Mouse (Mus musculus) C2C12 (cell line): ENCODE data around the gene Pdilt. TPM values are rescaled to one million over a fixed set of nuclear protein-coding genes. Genes with fewer than 3 reads are reported as not detected.
A peak's percentile ranks its signal among the peaks of the same experiment; 100 is the strongest.

Experiments used
- H3K27me3 ChIP-seq: one replicate; pipeline ENCODE4 v1.6.1; 2011; ENCODE audit not compliant: control insufficient read depth, insufficient read depth, insufficient read length
- H3K36me3 ChIP-seq: one replicate; pipeline ENCODE4 v1.6.1; 2011; ENCODE audit not compliant: control insufficient read depth, insufficient read depth
- H3K4me3 ChIP-seq: one replicate; pipeline ENCODE4 v1.5.1; 2011; ENCODE audit warnings: mild to moderate bottlenecking, control low read depth; ENCODE audit not compliant: poor library complexity, insufficient read depth, severe bottlenecking
- H3K79me2 ChIP-seq: one replicate; pipeline ENCODE4 v1.6.1; 2011; ENCODE audit not compliant: control insufficient read depth, insufficient read depth
- H3K79me3 ChIP-seq: one replicate; pipeline ENCODE4 v1.6.1; 2011; ENCODE audit warnings: low read depth, control low read depth
- H3ac ChIP-seq: one replicate; pipeline ENCODE3; 2011; ENCODE audit warnings: low read depth; ENCODE audit not compliant: control insufficient read depth, insufficient read length
- CEBPB ChIP-seq: IDR thresholded peaks from one replicate; pipeline ENCODE4 v1.6.1; 2011; ENCODE audit warnings: low read depth, mild to moderate bottlenecking, control low read depth, moderate library complexity
- CTCF ChIP-seq: IDR thresholded peaks from one replicate; pipeline ENCODE4 v1.5.1; 2011; ENCODE audit not compliant: control insufficient read depth, insufficient read depth, insufficient read length
- FOSL1 ChIP-seq: IDR thresholded peaks from one replicate; pipeline ENCODE4 v1.8.0; 2011; ENCODE audit warnings: mild to moderate bottlenecking, low read length; ENCODE audit not compliant: poor library complexity, insufficient read depth, severe bottlenecking
- MAX ChIP-seq: IDR thresholded peaks from one replicate; pipeline ENCODE4 v1.6.1; 2011; ENCODE audit warnings: mild to moderate bottlenecking, control low read depth
- MYOD1 ChIP-seq: IDR thresholded peaks from one replicate; pipeline ENCODE4 v1.6.1; 2011; ENCODE audit warnings: low read depth; ENCODE audit not compliant: control insufficient read depth, insufficient read length
- MYOG ChIP-seq: IDR thresholded peaks from one replicate; pipeline ENCODE4 v1.6.1; 2011; ENCODE audit not compliant: control insufficient read depth, insufficient read length; ENCODE audit errors: extremely low read depth
- USF1 ChIP-seq: IDR thresholded peaks from one replicate; pipeline ENCODE4 v1.6.1; 2011; ENCODE audit warnings: low read depth, mild to moderate bottlenecking, control low read depth, moderate library complexity
- polyA plus RNA-seq: library from polyadenylated mRNA; unstranded; fragments of >200 nt; fragmentation: generic; extraction: Trizol; gene quantifications from one replicate; pipeline ENCODE4 v1.2.1, GENCODE M21; 2012; ENCODE audit warnings: missing spikeins

Pdilt gene
- polyA plus RNA-seq, 1 experiment = not detected

DNA sequence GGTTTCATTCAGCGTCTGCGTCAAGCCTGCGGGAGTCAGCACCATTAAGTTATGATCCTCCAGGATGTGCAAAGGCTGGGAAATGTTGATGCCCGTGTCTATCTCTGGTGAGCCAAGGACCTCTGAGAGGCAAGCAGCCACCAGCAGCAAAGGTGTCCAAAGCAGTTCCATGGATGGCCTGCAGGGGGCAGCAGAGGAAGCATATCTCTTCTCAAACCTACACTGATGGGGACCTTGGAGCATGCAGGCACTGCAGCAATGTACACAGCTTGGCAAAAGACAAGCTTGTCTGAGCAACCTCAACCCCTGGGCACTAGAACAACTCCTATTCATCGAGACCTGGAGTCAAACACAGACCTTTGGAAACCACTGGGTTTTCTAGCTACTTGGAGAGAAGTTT lies 3.6 kb downstream of the Pdilt start:
- no peak for TF ChIP-seq USF1
- no peak for TF ChIP-seq FOSL1
- TF ChIP-seq CEBPB = no peak
- TF ChIP-seq MYOD1 = no peak
- no peak for TF ChIP-seq MAX
- H3ac ChIP-seq = no peak overlapping the region
- H3K79me3 ChIP-seq = no peaks in the 10 kb centered on the region
- H3K4me3 ChIP-seq = no peak overlapping the region
- H3K79me2 ChIP-seq = no peaks in the 10 kb centered on the region
- no peaks in the 10 kb centered on the region for H3K36me3 ChIP-seq
- H3K27me3 ChIP-seq = no peaks in the 10 kb centered on the region

DNA sequence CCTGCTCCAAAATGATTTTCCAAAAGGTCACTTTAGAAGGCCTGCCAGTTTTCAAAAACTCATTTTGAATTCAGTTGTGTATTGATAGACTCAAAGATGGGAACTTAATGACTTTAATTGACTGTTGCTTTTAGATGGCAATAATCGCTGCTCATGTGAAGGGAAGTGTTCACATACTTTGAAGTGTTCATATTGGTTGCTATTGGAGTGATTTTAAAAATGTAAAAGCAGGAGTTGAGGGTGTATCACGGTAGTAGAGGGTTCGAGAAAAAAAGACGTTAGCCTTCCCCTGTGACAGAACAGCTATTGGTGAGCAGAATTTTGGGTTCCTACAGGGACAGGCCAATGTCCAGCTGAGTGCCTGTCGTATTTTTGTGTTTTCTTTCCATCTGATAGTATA lies 4.1 kb downstream of the Pdilt start, which contains the start of gene Acsm5:
TSS of gene Acsm5 (plus strand) at position 301 of the 400 bp plus-strand sequence.
- no peaks in the 10 kb centered on the region for H3K27me3 ChIP-seq
- no peaks in the 10 kb centered on the region for H3K36me3 ChIP-seq
- H3K79me2 ChIP-seq = no peaks in the 10 kb centered on the region
- H3ac ChIP-seq = no peak within 1 kb of the TSS
- no peak for TF ChIP-seq MYOG
- TF ChIP-seq MAX = no peak
- no peak for TF ChIP-seq FOSL1
- TF ChIP-seq MYOD1 = no peak
- no peak for TF ChIP-seq USF1
- TF ChIP-seq CEBPB = no peak
- TF ChIP-seq CTCF = no peak
- no peaks in the 10 kb centered on the region for H3K79me3 ChIP-seq
- H3K4me3 ChIP-seq = no peak within 1 kb of the TSS

GRCm38 (mm10) chr7:119516272-119516558 lies 7.1 kb downstream of the Pdilt start:
- TF ChIP-seq CEBPB = no peak
- no peak for TF ChIP-seq FOSL1
- no peak for TF ChIP-seq USF1
- TF ChIP-seq MYOD1 = no peak
- no peaks in the 10 kb centered on the region for H3K36me3 ChIP-seq
- H3K79me2 ChIP-seq = no peaks in the 10 kb centered on the region
- no peaks in the 10 kb centered on the region for H3K79me3 ChIP-seq
- no peaks in the 10 kb centered on the region for H3K27me3 ChIP-seq
- no peak overlapping the region for H3ac ChIP-seq
- no peak overlapping the region for H3K4me3 ChIP-seq

DNA sequence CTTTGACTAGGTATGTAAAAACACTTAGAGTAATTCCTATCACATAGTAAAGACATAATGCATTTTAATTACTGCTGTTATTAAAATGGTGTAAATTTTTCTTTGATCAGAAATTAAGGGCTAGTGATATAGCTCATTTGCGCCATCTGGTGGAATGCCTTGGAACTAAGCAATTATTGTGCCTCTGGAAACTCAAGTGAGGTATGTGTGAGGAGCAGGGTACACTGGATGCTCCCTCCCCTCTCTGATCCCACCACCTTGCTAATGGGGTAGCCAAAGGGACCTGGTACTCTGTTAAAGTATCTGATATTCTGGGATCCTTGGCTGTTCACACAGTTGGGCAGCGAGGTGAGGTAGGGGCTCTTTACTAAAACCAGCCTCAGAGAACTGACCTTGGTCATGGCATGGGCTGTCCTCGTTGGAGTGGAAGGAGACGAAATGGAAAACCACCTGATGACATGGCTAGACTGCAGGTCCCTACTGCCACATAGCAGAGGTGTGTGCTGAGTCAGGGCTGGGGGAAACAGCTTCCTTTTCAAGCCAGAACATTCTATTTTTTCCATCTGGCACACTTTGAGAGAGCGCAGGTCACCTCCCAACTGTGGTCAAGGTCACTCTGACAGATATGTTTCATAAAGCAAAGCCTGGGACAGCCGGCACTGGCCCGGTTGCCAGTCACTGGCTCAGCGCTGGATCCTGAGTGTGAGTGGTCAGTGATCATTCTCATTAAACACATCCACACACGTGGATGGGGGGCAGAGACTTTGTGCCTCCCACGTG lies 7.6 kb downstream of the Pdilt start:
- H3K4me3 ChIP-seq = no peak overlapping the region
- H3K79me2 ChIP-seq = no peaks in the 10 kb centered on the region
- H3K27me3 ChIP-seq = no peaks in the 10 kb centered on the region
- H3K36me3 ChIP-seq = no peaks in the 10 kb centered on the region
- peak; percentile 21 for TF ChIP-seq CTCF
- TF ChIP-seq MYOD1 = no peak
- TF ChIP-seq CEBPB = no peak
- no peak overlapping the region for H3ac ChIP-seq
- no peaks in the 10 kb centered on the region for H3K79me3 ChIP-seq

DNA sequence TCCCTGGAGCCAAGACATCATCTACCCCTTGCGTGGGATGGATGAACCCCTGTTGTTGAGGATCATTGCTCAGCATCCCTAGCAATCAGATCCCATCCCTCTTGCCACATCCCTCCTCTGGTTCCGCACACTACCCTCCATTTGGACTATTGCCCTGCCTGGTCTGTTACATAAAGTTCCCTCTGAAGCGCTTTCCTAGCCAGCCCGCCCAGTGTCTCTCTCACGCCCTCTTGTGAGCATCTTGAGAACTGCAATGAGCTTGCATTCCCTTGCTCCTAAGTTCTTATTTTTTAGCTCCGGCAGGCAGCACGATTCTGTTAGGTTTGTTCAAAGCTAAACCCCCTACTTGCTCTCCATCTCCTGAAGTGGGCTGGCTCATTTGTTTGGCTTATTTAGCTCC lies 10.2 kb downstream of the Pdilt start:
- H3K79me2 ChIP-seq = no peaks in the 10 kb centered on the region
- H3ac ChIP-seq = no peak overlapping the region
- no peaks in the 10 kb centered on the region for H3K36me3 ChIP-seq
- H3K4me3 ChIP-seq = no peak overlapping the region
- no peaks in the 10 kb centered on the region for H3K79me3 ChIP-seq
- no peak for TF ChIP-seq FOSL1
- TF ChIP-seq USF1 = no peak
- no peak for TF ChIP-seq MYOG
- no peak for TF ChIP-seq CTCF
- TF ChIP-seq MYOD1 = no peak
- TF ChIP-seq CEBPB = no peak
- TF ChIP-seq MAX = no peak
- H3K27me3 ChIP-seq = no peaks in the 10 kb centered on the region

DNA sequence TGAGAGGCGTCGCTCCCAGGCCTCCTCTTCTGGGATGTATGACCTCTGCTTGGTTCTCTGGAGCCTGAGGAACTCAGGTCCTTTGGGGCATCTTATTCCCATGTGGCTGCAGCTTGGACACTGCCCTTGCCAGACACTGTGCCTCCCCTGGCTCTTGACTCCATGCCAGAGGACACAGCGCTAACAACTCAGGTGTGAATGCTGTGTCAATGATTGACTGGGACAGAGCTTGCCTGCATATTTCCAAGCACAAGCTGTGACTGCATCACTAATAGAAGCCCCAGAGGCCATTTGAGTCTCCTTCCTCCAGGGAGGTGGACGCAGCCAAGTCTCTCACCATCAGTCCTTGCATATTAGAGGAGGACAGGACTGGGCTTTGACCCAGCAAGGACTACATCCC lies 12.1 kb downstream of the Pdilt start:
- no peak for TF ChIP-seq USF1
- H3ac ChIP-seq = no peak overlapping the region
- no peaks in the 10 kb centered on the region for H3K27me3 ChIP-seq
- H3K4me3 ChIP-seq = no peak overlapping the region
- no peaks in the 10 kb centered on the region for H3K36me3 ChIP-seq
- no peaks in the 10 kb centered on the region for H3K79me3 ChIP-seq
- H3K79me2 ChIP-seq = no peaks in the 10 kb centered on the region
